Mouse (Mus musculus): ENCODE measurements around the gene 1700125H20Rik. TPM values are rescaled to one million over a fixed set of nuclear protein-coding genes. Genes with fewer than 3 reads are reported as not detected.
"Not testable (repeated sequence)": the region's sequence is repeated elsewhere in the genome, so short reads cannot be mapped to it uniquely, and the experiment has no call there.

1700125H20Rik gene
- 1 to 10 TPM in 1 of 2 experiments, under 1 TPM in 1; 0.99 to 1.4 TPM for total RNA-seq (2021)
- long read RNA-seq, experiment 1, partial matches to known transcripts: 0 of 1 reads
- long read RNA-seq, experiment 1, other reads (novel, unspliced or antisense): 1 of 1 reads
- long read RNA-seq, experiment 2: 0 reads

GRCm38 (mm10) chr11:85170058-85170740 is at the start of gene 1700125H20Rik:
1700125H20Rik (plus strand) TSS chr11:85170404.
- peak; percentile 97 for DNase-seq

- no peak for DNase-seq
Measured at GRCm38 (mm10) chr11:85122073-85122472, 48.1 kb upstream of the 1700125H20Rik start.

GRCm38 (mm10) chr11:85123267-85123992 is 46.8 kb upstream of the 1700125H20Rik start:
- DNase-seq: no peak

GRCm38 (mm10) chr11:85126257-85127102 is 43.7 kb upstream of the 1700125H20Rik start:
- no peak for DNase-seq

- no peak for DNase-seq
Measured at GRCm38 (mm10) chr11:85128883-85129282, 41.3 kb upstream of the 1700125H20Rik start.

- no peak for DNase-seq
Measured at GRCm38 (mm10) chr11:85131542-85131941, 38.7 kb upstream of the 1700125H20Rik start.

- peak; percentile 25 for DNase-seq
Measured at GRCm38 (mm10) chr11:85138776-85139474, 31.3 kb upstream of the 1700125H20Rik start.

- peak; percentile 97 for DNase-seq
Measured at GRCm38 (mm10) chr11:85139581-85140540, 30.3 kb upstream of the 1700125H20Rik start, which contains the start of gene Usp32. Usp32 (minus strand) TSS chr11:85140161.

- DNase-seq: no peak
Measured at GRCm38 (mm10) chr11:85152256-85152930, 17.8 kb upstream of the 1700125H20Rik start.

GRCm38 (mm10) chr11:85157301-85157700 is 12.9 kb upstream of the 1700125H20Rik start:
- no peak for DNase-seq

GRCm38 (mm10) chr11:85163014-85163413 is 7.2 kb upstream of the 1700125H20Rik start:
- not testable (repeated sequence) for DNase-seq

- DNase-seq: no peak
Measured at GRCm38 (mm10) chr11:85164371-85164770, 5.8 kb upstream of the 1700125H20Rik start.

GRCm38 (mm10) chr11:85167503-85167902 is 2.7 kb upstream of the 1700125H20Rik start:
- no peak for DNase-seq

- no peak for DNase-seq
Measured at GRCm38 (mm10) chr11:85170833-85171232, 629 bp downstream of the 1700125H20Rik start.

- no peak for DNase-seq
Measured at GRCm38 (mm10) chr11:85175941-85176340, 5.7 kb downstream of the 1700125H20Rik start.

- no peak for DNase-seq
Measured at GRCm38 (mm10) chr11:85177761-85178160, 7.6 kb downstream of the 1700125H20Rik start.

- DNase-seq: no peak
Measured at GRCm38 (mm10) chr11:85178413-85178812, 8.2 kb downstream of the 1700125H20Rik start.

- DNase-seq: peak; percentile 81
Measured at GRCm38 (mm10) chr11:85182617-85183283, 12.5 kb downstream of the 1700125H20Rik start.

GRCm38 (mm10) chr11:85183284-85183779 is 13.1 kb downstream of the 1700125H20Rik start:
- DNase-seq: peak; percentile 54
